Mouse (Mus musculus) c-Kit-negative CD71-positive TER-119-positive erythroid progenitor cells, embryonic 14.5 days (primary cell): ENCODE measurements around the gene Plekhb1.
A peak's percentile ranks its signal among the peaks of the same experiment; 100 is the strongest.

Source experiments
- DNase-seq: peaks from one replicate; pipeline ENCODE4 v3.0.0-alpha.2; 2013; ENCODE audit warnings: low read depth, low spot score

The Plekhb1 gene

GRCm38 (mm10) chr7:100656739-100657138, 5.5 kb downstream of the Plekhb1 start:
- no peak for DNase-seq

GRCm38 (mm10) chr7:100654441-100654840, 7.8 kb downstream of the Plekhb1 start:
- no peak for DNase-seq

DNA sequence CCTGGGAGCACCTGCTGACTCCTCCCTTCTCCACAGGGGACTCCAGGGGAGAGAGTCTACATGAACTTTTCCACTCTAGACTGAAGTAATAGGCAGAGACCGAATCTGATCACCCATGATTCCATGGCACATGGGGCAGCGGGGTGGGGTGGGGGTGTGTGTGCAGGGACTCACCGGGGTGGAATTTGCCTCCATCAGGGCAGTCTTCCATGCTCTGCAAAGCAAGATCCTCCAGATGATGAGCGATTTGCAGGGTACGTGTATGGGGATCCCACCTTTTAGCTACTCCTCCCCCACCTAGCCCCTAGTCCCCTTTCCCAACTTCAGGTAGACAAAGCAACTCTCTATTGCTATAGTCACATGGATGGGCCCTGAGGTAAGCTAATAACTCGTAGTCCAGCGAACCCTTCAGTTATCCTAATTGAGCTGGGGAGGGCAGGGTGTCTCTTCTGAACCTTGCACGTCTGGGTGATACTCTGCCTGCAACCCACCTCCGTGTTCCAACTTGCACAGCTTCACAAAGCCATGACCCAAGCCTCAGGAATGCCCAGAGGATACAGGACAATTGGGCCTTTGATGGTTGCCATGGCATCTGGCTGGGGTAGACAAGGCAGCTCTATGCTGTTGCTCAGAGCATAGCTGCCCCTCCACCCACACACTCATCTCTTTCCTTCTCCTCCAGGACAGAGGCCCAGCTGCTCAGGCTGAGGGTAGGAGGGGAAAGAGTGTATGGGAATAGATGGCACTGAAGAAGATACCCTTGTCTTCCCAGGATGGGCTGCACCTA, 8.5 kb downstream of the Plekhb1 start:
- DNase-seq: no peak

DNA sequence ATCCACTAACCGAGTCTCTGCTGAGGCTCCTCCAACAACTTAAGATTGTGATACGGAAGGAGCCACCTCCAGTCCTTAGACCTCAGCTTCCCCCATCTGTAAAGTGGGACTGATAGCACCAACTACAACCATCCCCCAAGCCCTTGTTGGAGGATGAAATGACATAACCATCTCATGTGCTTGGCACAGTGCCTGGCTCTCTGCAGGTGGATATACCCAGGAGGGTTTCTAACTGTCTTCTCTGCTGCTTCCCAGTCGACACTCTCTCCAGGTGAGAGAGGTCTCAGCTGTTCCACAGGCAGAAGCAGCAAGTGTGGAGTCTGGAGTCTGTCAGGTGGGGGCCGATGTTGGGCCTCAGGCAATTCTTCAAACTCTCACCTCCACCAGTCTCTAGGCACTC, 11.2 kb downstream of the Plekhb1 start:
- no peak for DNase-seq

- no peak for DNase-seq
Observed at GRCm38 (mm10) chr7:100650421-100650820, 11.8 kb downstream of the Plekhb1 start.

- DNase-seq: no peak
Observed at GRCm38 (mm10) chr7:100649826-100650225, 12.4 kb downstream of the Plekhb1 start.

DNA sequence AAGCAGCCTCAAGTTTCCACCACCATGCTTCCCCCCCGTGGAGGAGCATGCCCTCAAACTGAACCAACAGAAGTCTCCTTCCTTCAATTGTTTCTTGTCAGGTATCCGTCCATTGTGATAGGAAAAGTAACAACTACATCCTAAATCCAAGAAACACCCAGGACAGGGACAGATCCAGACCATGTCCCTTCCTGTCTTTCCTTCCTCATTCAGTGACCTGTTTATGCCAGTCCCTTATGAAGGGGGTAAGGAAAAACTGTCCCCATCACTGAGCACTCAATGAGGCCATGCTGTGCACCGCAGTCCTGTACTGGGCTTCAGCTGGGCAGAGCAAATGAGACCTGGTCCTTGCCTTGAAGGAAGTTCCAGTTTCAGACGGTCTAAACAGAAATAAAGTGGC, 13.1 kb downstream of the Plekhb1 start:
- DNase-seq: no peak

GRCm38 (mm10) chr7:100645147-100645546, 17.1 kb downstream of the Plekhb1 start:
- peak; percentile 57 for DNase-seq

DNA sequence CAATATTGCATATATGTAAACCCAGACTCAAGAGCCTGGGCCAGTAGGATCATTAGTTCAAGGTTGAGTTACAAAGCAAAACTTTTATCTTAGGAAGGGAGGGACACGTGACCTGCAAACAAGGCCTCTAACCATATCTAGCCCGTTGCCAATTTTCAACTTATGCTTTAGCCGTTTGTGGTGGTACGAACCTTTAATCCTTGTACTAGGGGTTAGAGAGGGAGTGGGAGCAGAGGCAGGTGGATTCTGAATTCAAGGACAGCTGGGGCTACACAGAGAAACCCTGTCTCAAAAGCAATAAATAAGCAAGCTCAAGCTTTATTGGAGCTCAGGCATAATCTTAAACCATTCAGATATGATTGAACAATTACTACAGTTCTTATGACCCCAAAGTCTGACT, 19.8 kb downstream of the Plekhb1 start:
- no peak for DNase-seq

- no peak for DNase-seq
Observed at GRCm38 (mm10) chr7:100637657-100638056, 24.6 kb downstream of the Plekhb1 start.

- no peak for DNase-seq
Observed at GRCm38 (mm10) chr7:100624538-100624937, 37.7 kb downstream of the Plekhb1 start.

GRCm38 (mm10) chr7:100622277-100622676, 39.9 kb downstream of the Plekhb1 start:
- DNase-seq: no peak

DNA sequence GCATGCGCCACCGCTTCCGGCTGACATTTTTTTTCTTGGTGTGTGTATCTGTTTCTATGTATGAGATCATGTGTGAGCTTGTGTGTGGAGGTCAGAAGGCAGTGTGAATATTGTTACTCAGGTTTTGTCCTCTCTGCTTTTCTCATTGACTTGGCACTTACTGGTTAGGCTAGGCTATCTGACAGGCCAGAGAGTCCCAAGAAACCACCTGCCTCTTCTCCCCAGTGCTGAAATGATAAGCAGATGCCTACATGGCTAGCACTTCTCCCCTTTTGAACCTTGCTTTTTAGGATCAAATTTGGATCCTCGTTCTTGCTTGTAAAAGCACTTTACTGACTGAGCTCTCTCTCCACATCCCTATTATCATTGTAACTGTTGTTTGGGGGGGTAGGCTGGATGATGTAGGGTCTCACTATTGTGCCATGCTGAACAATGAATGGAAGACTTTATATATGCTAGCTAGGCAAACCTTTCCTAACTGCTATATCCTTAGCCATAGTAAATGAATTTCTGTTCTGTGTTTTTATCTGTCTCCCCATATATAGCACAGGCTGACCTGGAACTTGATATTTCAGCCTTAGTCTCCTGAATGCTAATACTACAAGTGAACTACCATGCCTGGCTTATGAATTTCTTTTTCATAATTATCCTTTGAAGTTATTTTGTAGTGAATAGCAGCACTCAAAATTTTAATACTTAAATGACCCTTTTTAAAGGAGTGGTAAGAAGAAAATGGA, 45.9 kb downstream of the Plekhb1 start:
- no peak for DNase-seq

DNA sequence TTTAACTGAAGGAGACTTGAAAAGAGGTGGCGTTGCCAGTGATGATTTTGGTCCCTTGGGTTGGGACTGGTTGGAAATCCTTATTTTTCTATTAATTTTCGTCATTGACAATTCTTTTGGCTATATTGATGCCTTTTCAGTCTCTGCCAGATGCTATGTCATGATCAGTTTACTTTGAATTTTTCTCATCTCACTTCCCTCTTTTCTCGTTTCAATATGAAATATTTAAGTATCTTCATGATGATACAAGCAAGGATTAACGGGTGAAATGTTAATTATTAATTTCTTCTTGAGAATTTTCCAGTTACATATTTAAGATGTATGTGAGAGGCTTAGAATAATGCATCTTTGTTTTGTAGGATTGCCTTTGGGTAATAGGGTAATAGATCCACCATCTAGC, 53.3 kb downstream of the Plekhb1 start:
- DNase-seq: no peak

- peak; percentile 45 for DNase-seq
Observed at GRCm38 (mm10) chr7:100608130-100608741, 54.0 kb downstream of the Plekhb1 start, which contains the start of gene Mrpl48. Gene Mrpl48, minus strand, starts transcription at chr7:100608301.

- peak; percentile 97 for DNase-seq
Observed at GRCm38 (mm10) chr7:100607214-100608129, 54.7 kb downstream of the Plekhb1 start, which contains the start of gene Rab6a. Gene Rab6a, plus strand, starts transcription at chr7:100607410.

- no peak for DNase-seq
Observed at GRCm38 (mm10) chr7:100600211-100600610, 62.0 kb downstream of the Plekhb1 start.

DNA sequence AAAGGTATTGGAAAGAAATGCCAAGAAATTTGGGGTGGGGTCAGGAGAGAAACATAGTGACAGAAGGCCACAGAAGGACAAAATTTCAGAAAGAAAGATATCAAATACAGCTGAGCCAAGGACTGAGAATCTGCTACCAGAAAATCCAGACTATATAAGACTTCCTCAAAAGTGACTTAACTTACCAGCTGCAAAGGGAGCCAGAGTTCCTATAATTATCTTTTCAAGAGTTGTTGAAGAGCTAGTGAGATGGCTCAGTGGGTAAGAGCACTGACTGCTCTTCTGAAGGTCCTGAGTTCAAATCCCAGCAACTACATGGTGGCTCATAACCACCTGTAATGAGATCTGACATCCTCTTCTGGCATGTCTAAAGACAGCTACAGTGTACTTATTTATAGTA, 68.9 kb downstream of the Plekhb1 start:
- no peak for DNase-seq
